Comparison of ENCODE assay signal across 8 mouse cellular contexts in the genomic region with DNA sequence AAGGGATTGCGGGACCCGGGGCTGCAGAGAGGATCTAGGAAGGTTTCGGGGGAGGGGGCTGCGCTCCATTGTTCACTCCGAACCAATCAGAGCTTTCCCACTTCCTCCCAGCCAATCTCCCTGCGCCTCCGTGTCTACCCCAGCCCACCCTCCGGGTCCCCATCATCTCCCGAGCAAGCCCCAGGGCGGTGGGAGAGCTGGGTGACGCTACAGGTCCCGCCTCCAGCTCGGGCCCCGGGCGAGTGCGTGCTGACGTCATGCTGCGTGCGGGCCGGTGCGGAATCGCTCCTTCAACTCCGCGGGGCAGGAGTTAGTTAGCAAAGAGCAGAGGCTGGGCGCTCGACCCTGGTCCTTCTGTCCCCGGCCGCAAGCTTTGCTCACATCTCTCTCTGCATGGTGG. TPM values are rescaled to one million over a fixed set of nuclear protein-coding genes. Genes with fewer than 3 reads are reported as not detected.
A peak's percentile ranks its signal among the peaks of the same experiment; 100 is the strongest.
DNase-seq lines count a peak whose midpoint lies in the region; TF ChIP-seq lines count a peak whose summit lies in the region.

No protein-coding gene starts in this region.

- no peaks in the 10 kb centered on the region for H3K79me2 ChIP-seq in liver, adult 2 months (ENCODE audit: control insufficient read depth, insufficient read depth, low read length)

- TF ChIP-seq POLR2A in embryonic fibroblast, embryonic 13.5 days (IDR thresholded peaks at IDR 0.05; ENCODE audit: low read depth, low read length), result no peak
- TF ChIP-seq POLR2A in liver, adult 2 months (IDR thresholded peaks at IDR 0.05; ENCODE audit: extremely low read depth, insufficient read depth, low read length), result no peak

- H3K36me3 ChIP-seq in liver, adult 2 months (ENCODE audit: control insufficient read depth, insufficient read depth, low read length), result no peaks in the 10 kb centered on the region

- no peaks in the 10 kb centered on the region for H3K4me1 ChIP-seq in embryonic fibroblast, embryonic 13.5 days (ENCODE audit: control insufficient read depth, insufficient read depth, low read length)
- H3K4me1 ChIP-seq in liver, adult 2 months (ENCODE audit: control insufficient read depth, insufficient read depth, low read length), result peaks cover 4% of the 10 kb centered on the region

- intact Hi-C loops in heart, postnatal 36 days (cut with DNase I), result loop anchor here (10.0 kb wide), 1 partner anchor 216 kb away; the partner anchor contains the start of genes Nrg4 and Tmem266

- no peak for TF ChIP-seq CTCF in embryonic fibroblast, embryonic 13.5 days (IDR thresholded peaks at IDR 0.05; ENCODE audit: borderline replicate concordance, insufficient read depth, low read length)
- TF ChIP-seq CTCF in liver, adult 2 months (IDR thresholded peaks at IDR 0.05; ENCODE audit: low read depth, low read length), result no peak

- WGBS in liver, adult 2 months, result 3% methylated on average over 28 of the region's 28 CpGs

- H3K9ac ChIP-seq in liver, adult 2 months (ENCODE audit: low read depth, low read length), result no peak overlapping the region

- H3K4me3 ChIP-seq in embryonic fibroblast, embryonic 13.5 days (ENCODE audit: insufficient read depth, low read length), result peak overlapping the region; percentile 35
- H3K4me3 ChIP-seq in liver, adult 2 months (ENCODE audit: insufficient read depth, low read depth, low read length), result peak overlapping the region; percentile 43; the same call in 1 of the 2 replicates

- peaks cover 62% of the 10 kb centered on the region for H3K27me3 ChIP-seq in liver, adult 2 months (ENCODE audit: control insufficient read depth, insufficient read depth, low read length)

- no peak overlapping the region for H3K27ac ChIP-seq in embryonic fibroblast, embryonic 13.5 days (ENCODE audit: insufficient read depth, low read length)
- no peak overlapping the region for H3K27ac ChIP-seq in liver, adult 2 months (replicated peaks; ENCODE audit: insufficient read depth, low read depth, low read length)

- DNase-seq in kidney, adult 18-20 months, result peak; percentile 38
- DNase-seq in kidney, adult 9 months, result no peak
- DNase-seq in R1 (ENCODE audit: low read depth, low spot score), result peak; percentile 95
- DNase-seq in heart, postnatal 36 days, result peak; percentile 51 to 63
- no peak for DNase-seq in liver, adult 2 months (ENCODE audit: extremely low read depth, low read depth, low spot score)
- peak; percentile 73 for DNase-seq in naive thymus-derived CD4-positive, alpha-beta T cell, adult 2 months (ENCODE audit: low read depth)
- DNase-seq in thymus, postnatal 14 days, result peak; percentile 84

RNA-seq across cellular contexts. Expression of gene Isl2, which starts 2.4 kb away (rescaled TPM):
- polyA plus RNA-seq in embryonic fibroblast, embryonic 13.5 days (2011; ENCODE audit: insufficient read length, low read depth, missing spikeins), result not detected in 2 replicates
- total RNA-seq in heart, postnatal 36 days (2021), result under 1 TPM in 1 of 2 experiments, not detected in 1; 0.27 TPM
- not detected in 2 replicates for total RNA-seq in liver, adult 2 months (2014; rRNA removed)
- polyA plus RNA-seq in liver, adult 2 months (2012; rRNA removed), result not detected in 2 replicates

RNA-seq across cellular contexts. Expression of gene Etfa, which starts 28.8 kb away (rescaled TPM):
- polyA plus RNA-seq in embryonic fibroblast, embryonic 13.5 days (2011; ENCODE audit: insufficient read length, low read depth, missing spikeins), result 90.7 and 94.8 TPM in 2 replicates
- total RNA-seq in heart, postnatal 36 days (2021), result 100 to 1,000 TPM; 924 to 965 TPM
- total RNA-seq in liver, adult 2 months (2014; rRNA removed), result 256 and 268 TPM in 2 replicates
- 187 and 220 TPM in 2 replicates for polyA plus RNA-seq in liver, adult 2 months (2012; rRNA removed)

Comparison
In these comparisons a context has a peak if more than half of its experiments do, and no peak if none do; other contexts are left out.
1. DNase-seq: peak in kidney, adult 18-20 months (single experiment), R1 (single experiment), heart, postnatal 36 days (2 of 2), naive thymus-derived CD4-positive, alpha-beta T cell, adult 2 months (single experiment) and thymus, postnatal 14 days (single experiment); none in kidney, adult 9 months (single experiment) and liver, adult 2 months (single experiment).